Mouse (Mus musculus): ENCODE data around the gene Rspo1. TPM values are rescaled to one million over a fixed set of nuclear protein-coding genes. Genes with fewer than 3 reads are reported as not detected.

Gene Rspo1
- total and polyA plus RNA-seq, 2 experiments from 2014 or later, result 1.9 to 3.8 TPM

GRCm38 (mm10) chr4:124957284-124957683 is 28.9 kb upstream of the Rspo1 start:
- no peaks in the 10 kb centered on the region for H3K4me1 ChIP-seq (ENCODE audit: control insufficient read depth, insufficient read depth)
- DNase-seq (ENCODE audit: low spot score) (no peak), ATAC-seq (ENCODE audit: insufficient read depth, low read depth) (no peak)
- no peak overlapping the region for H3K4me3 ChIP-seq (ENCODE audit: low read depth, low read length)
- H3K4me2 ChIP-seq (ENCODE audit: low read depth, low read length), result no peak overlapping the region
- 58% methylated on average over 2 of the region's 2 CpGs for WGBS
- no peaks in the 10 kb centered on the region for H3K36me3 ChIP-seq (replicated peaks; ENCODE audit: control insufficient read depth, insufficient read depth, low read length)
- no peak for TF ChIP-seq EP300 (IDR thresholded peaks at IDR 0.05; ENCODE audit: low read depth)
- TF ChIP-seq CTCF (IDR thresholded peaks at IDR 0.05; ENCODE audit: low read depth), result no peak
- H3K9me3 ChIP-seq (replicated peaks; ENCODE audit: control insufficient read depth, low read length), result no peaks in the 10 kb centered on the region
- H3K9ac ChIP-seq (replicated peaks; ENCODE audit: low read depth, low read length), result no peak overlapping the region
- H3K27me3 ChIP-seq (ENCODE audit: control insufficient read depth, insufficient read depth, low read length), result no peaks in the 10 kb centered on the region
- no peak overlapping the region for H3K27ac ChIP-seq (ENCODE audit: low read depth)

GRCm38 (mm10) chr4:124959062-124959461 is 27.2 kb upstream of the Rspo1 start:
- Histone ChIP-seq H3K27ac (ENCODE audit: low read depth) (no peak overlapping the region), H3K9me3 (replicated peaks; ENCODE audit: control insufficient read depth, low read length) (no peaks in the 10 kb centered on the region), H3K27me3 (ENCODE audit: control insufficient read depth, insufficient read depth, low read length) (no peaks in the 10 kb centered on the region), H3K4me3 (ENCODE audit: low read depth, low read length) (no peak overlapping the region), H3K4me2 (ENCODE audit: low read depth, low read length) (no peak overlapping the region), H3K36me3 (replicated peaks; ENCODE audit: control insufficient read depth, insufficient read depth, low read length) (no peaks in the 10 kb centered on the region), H3K4me1 (ENCODE audit: control insufficient read depth, insufficient read depth) (no peaks in the 10 kb centered on the region), H3K9ac (replicated peaks; ENCODE audit: low read depth, low read length) (no peak overlapping the region)
- WGBS, result 50% methylated on average over 11 of the region's 11 CpGs
- ATAC-seq (ENCODE audit: insufficient read depth, low read depth) (no peak), DNase-seq (ENCODE audit: low spot score) (no peak)
- TF ChIP-seq EP300 (IDR thresholded peaks at IDR 0.05; ENCODE audit: low read depth), result no peak
- TF ChIP-seq CTCF (IDR thresholded peaks at IDR 0.05; ENCODE audit: low read depth), result no peak

- 78% methylated on average over 11 of the region's 11 CpGs for WGBS
- Histone ChIP-seq H3K9me3 (replicated peaks; ENCODE audit: control insufficient read depth, low read length) (no peaks in the 10 kb centered on the region), H3K4me3 (ENCODE audit: low read depth, low read length) (no peak overlapping the region), H3K4me2 (ENCODE audit: low read depth, low read length) (no peak overlapping the region), H3K36me3 (replicated peaks; ENCODE audit: control insufficient read depth, insufficient read depth, low read length) (no peaks in the 10 kb centered on the region), H3K27ac (ENCODE audit: low read depth) (no peak overlapping the region), H3K4me1 (ENCODE audit: control insufficient read depth, insufficient read depth) (no peaks in the 10 kb centered on the region), H3K9ac (replicated peaks; ENCODE audit: low read depth, low read length) (no peak overlapping the region), H3K27me3 (ENCODE audit: control insufficient read depth, insufficient read depth, low read length) (no peaks in the 10 kb centered on the region)
- TF ChIP-seq CTCF (IDR thresholded peaks at IDR 0.05; ENCODE audit: low read depth) (no peak), EP300 (IDR thresholded peaks at IDR 0.05; ENCODE audit: low read depth) (no peak)
- DNase-seq (ENCODE audit: low spot score), result no peak
- ATAC-seq (ENCODE audit: insufficient read depth, low read depth), result no peak
These were observed 25.3 kb upstream of the Rspo1 start for GRCm38 (mm10) chr4:124960940-124961339.

- Histone ChIP-seq H3K9me3 (replicated peaks; ENCODE audit: control insufficient read depth, low read length) (no peaks in the 10 kb centered on the region), H3K27me3 (ENCODE audit: control insufficient read depth, insufficient read depth, low read length) (no peaks in the 10 kb centered on the region), H3K36me3 (replicated peaks; ENCODE audit: control insufficient read depth, insufficient read depth, low read length) (no peaks in the 10 kb centered on the region), H3K4me1 (ENCODE audit: control insufficient read depth, insufficient read depth) (no peaks in the 10 kb centered on the region), H3K9ac (replicated peaks; ENCODE audit: low read depth, low read length) (no peak overlapping the region), H3K4me2 (ENCODE audit: low read depth, low read length) (no peak overlapping the region), H3K4me3 (ENCODE audit: low read depth, low read length) (no peak overlapping the region), H3K27ac (ENCODE audit: low read depth) (no peak overlapping the region)
- ATAC-seq (ENCODE audit: insufficient read depth, low read depth), result no peak
- 27% methylated on average over 11 of the region's 11 CpGs for WGBS
- TF ChIP-seq CTCF (IDR thresholded peaks at IDR 0.05; ENCODE audit: low read depth) (no peak), EP300 (IDR thresholded peaks at IDR 0.05; ENCODE audit: low read depth) (no peak)
- no peak for DNase-seq (ENCODE audit: low spot score)
These were observed 23.7 kb upstream of the Rspo1 start for GRCm38 (mm10) chr4:124962576-124962975.

GRCm38 (mm10) chr4:124964912-124965599 is 21.2 kb upstream of the Rspo1 start:
- no peak overlapping the region for H3K4me3 ChIP-seq (ENCODE audit: low read depth, low read length)
- no peaks in the 10 kb centered on the region; the same call in 1 of the 2 replicates for H3K27me3 ChIP-seq (ENCODE audit: control insufficient read depth, insufficient read depth, low read length)
- ATAC-seq (ENCODE audit: insufficient read depth, low read depth), result no peak
- no peak for TF ChIP-seq CTCF (IDR thresholded peaks at IDR 0.05; ENCODE audit: low read depth)
- H3K9ac ChIP-seq (replicated peaks; ENCODE audit: low read depth, low read length), result no peak overlapping the region
- H3K9me3 ChIP-seq (replicated peaks; ENCODE audit: control insufficient read depth, low read length), result no peaks in the 10 kb centered on the region
- WGBS, result 20% methylated on average over 8 of the region's 8 CpGs
- no peak overlapping the region for H3K27ac ChIP-seq (ENCODE audit: low read depth)
- no peaks in the 10 kb centered on the region for H3K36me3 ChIP-seq (replicated peaks; ENCODE audit: control insufficient read depth, insufficient read depth, low read length)
- no peak overlapping the region for H3K4me2 ChIP-seq (ENCODE audit: low read depth, low read length)
- DNase-seq (ENCODE audit: low spot score), result no peak
- H3K4me1 ChIP-seq (ENCODE audit: control insufficient read depth, insufficient read depth), result no peaks in the 10 kb centered on the region

- no peaks in the 10 kb centered on the region for H3K9me3 ChIP-seq (replicated peaks; ENCODE audit: control insufficient read depth, low read length)
- H3K36me3 ChIP-seq (replicated peaks; ENCODE audit: control insufficient read depth, insufficient read depth, low read length), result no peaks in the 10 kb centered on the region
- no peak overlapping the region for H3K9ac ChIP-seq (replicated peaks; ENCODE audit: low read depth, low read length)
- TF ChIP-seq CTCF (IDR thresholded peaks at IDR 0.05; ENCODE audit: low read depth) (no peak), EP300 (IDR thresholded peaks at IDR 0.05; ENCODE audit: low read depth) (no peak)
- H3K27ac ChIP-seq (ENCODE audit: low read depth), result no peak overlapping the region
- no peak overlapping the region for H3K4me3 ChIP-seq (ENCODE audit: low read depth, low read length)
- no peak overlapping the region for H3K4me2 ChIP-seq (ENCODE audit: low read depth, low read length)
- H3K4me1 ChIP-seq (ENCODE audit: control insufficient read depth, insufficient read depth), result no peaks in the 10 kb centered on the region
- no peaks in the 10 kb centered on the region; the same call in 1 of the 2 replicates for H3K27me3 ChIP-seq (ENCODE audit: control insufficient read depth, insufficient read depth, low read length)
- DNase-seq (ENCODE audit: low spot score), result no peak
- 62% methylated on average over 6 of the region's 6 CpGs for WGBS
- no peak for ATAC-seq (ENCODE audit: insufficient read depth, low read depth)
These were observed 17.5 kb upstream of the Rspo1 start for GRCm38 (mm10) chr4:124968711-124969110.

Measured in heart, postnatal 0 days (tissue).